Mouse (Mus musculus): Measurements from ENCODE around the gene Ski.

DNA sequence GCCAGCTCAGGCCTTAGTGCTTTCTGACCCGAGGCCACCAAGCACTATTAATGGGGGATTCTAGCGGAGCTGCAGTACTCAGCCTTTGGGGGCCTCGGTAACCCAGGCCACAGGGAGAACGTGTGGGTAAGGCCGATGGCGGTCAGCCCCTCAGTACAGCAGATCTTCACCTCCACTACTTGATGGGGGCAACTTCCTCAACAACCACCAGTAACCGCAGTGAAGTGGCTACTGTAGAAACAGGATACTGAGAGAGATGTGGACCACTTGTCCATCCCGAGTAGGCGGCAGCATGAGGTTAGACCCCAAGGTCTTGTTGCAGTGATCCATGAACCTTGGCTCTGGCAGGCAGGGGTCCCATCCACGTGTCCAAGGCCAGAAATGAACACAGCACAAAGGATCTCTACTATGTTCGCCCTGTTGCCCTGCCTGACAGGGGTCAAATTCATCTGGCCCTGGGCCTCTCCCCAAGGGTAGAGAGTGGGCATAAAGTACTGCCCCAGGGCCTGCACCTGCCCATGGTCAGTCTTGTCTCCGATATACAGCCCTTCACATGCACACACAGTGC, 71.1 kb downstream of the Ski start:
- TF ChIP-seq CTCF (IDR thresholded peaks at IDR 0.05; ENCODE audit: low read depth) (no peak), EP300 (IDR thresholded peaks at IDR 0.05; ENCODE audit: low read depth) (no peak)
